ENCODE assay signal across 23 mouse cellular contexts in the genomic region with DNA sequence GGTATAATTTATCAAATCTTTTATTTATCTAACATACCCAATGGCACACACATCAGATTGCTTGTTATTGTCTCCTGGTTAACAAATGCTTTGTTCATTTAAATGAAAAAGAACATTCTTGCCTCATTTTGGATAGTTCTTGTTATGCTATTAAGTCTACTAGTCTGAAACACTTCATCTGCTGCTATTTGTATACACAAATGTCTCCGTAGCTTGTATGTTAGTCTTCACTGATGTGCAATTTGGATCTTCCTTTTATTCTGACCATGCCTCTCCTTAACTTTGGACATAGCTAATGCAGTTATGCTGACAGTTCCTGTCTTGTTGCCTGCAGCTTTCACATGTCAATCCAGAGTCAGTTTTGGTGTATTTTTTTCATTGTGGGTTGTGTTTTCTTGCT.
A peak's percentile ranks its signal among the peaks of the same experiment; 100 is the strongest.
DNase-seq lines count a peak whose midpoint lies in the region; ATAC-seq lines count a peak whose summit lies in the region.
"Had no signal": no experiment of that assay in that cellular context is flagged by ENCODE, and none has a peak within 500 bp of the region (broad histone marks: within the 10 kb centered on the region; RNA-seq: fewer than 3 reads in every experiment).

No protein-coding gene starts in this region.

- H3K9me3 ChIP-seq in intestine, embryonic 15.5 days: no peaks in the 10 kb centered on the region
- H3K9me3 ChIP-seq in intestine, embryonic 16.5 days (ENCODE audit: control insufficient read depth, low read length): no peaks in the 10 kb centered on the region
- H3K9me3 ChIP-seq in lung, embryonic 16.5 days (ENCODE audit: control insufficient read depth, low read length): no peaks in the 10 kb centered on the region
- H3K9me3 ChIP-seq: embryonic facial prominence, embryonic 10.5 days; embryonic facial prominence, embryonic 12.5 days; forebrain, embryonic 13.5 days; forebrain, embryonic 15.5 days; G1E had no signal

- H3K4me3 ChIP-seq in intestine, embryonic 15.5 days (replicated peaks): no peak overlapping the region
- H3K4me3 ChIP-seq in intestine, embryonic 16.5 days (ENCODE audit: low read length): no peak overlapping the region
- no peak overlapping the region for H3K4me3 ChIP-seq in lung, embryonic 16.5 days (ENCODE audit: low read length)
- H3K4me3 ChIP-seq: embryonic facial prominence, embryonic 10.5 days; embryonic facial prominence, embryonic 12.5 days; forebrain, embryonic 13.5 days; forebrain, embryonic 15.5 days had no signal

- no peak overlapping the region for H3K4me2 ChIP-seq in intestine, embryonic 15.5 days (replicated peaks)
- no peak overlapping the region for H3K4me2 ChIP-seq in intestine, embryonic 16.5 days (ENCODE audit: low read depth, low read length)
- no peak overlapping the region for H3K4me2 ChIP-seq in lung, embryonic 16.5 days (ENCODE audit: low read depth, low read length)
- H3K4me2 ChIP-seq: embryonic facial prominence, embryonic 12.5 days; forebrain, embryonic 13.5 days; forebrain, embryonic 15.5 days had no signal

- no peak for DNase-seq in lung, postnatal 4 days
- peak; percentile 28 for DNase-seq in induced T-regulatory cell, adult 2 months (ENCODE audit: low read depth)
- DNase-seq: adrenal gland, adult 8-10 months; adrenal gland, postnatal 14 days; adrenal gland, postnatal 36 days; B cell, adult 2 months; cerebellum, adult 11-12 months; cerebellum, adult 2 months; cerebellum, adult 9-10 months; cerebellum, postnatal 10 days; cerebellum, postnatal 25 days had no signal

- 44% methylated on average over 1 of the region's 1 CpGs for WGBS in intestine, embryonic 15.5 days
- WGBS in intestine, embryonic 16.5 days: 54% methylated on average over 1 of the region's 1 CpGs
- WGBS in lung, embryonic 16.5 days: 55% methylated on average over 1 of the region's 1 CpGs

- H3K27ac ChIP-seq in intestine, embryonic 15.5 days: 0 out of 2 replicates have a peak overlapping the region, but pooled peaks have one; percentile 3
- H3K27ac ChIP-seq in intestine, embryonic 16.5 days (ENCODE audit: low read length): no peak overlapping the region
- no peak overlapping the region for H3K27ac ChIP-seq in lung, embryonic 16.5 days (ENCODE audit: low read length)
- H3K27ac ChIP-seq: embryonic facial prominence, embryonic 10.5 days; embryonic facial prominence, embryonic 12.5 days; forebrain, embryonic 13.5 days; forebrain, embryonic 15.5 days had no signal

- ATAC-seq in intestine, embryonic 15.5 days: no peak
- no peak for ATAC-seq in intestine, embryonic 16.5 days
- ATAC-seq in lung, embryonic 16.5 days (ENCODE audit: low read depth): peak; percentile 45; the same call in 1 of the 2 replicates
- ATAC-seq: activated CD4-positive, CD25-positive, alpha-beta regulatory T cell, adult 4 months; CD4-positive, CD25-positive, alpha-beta regulatory T cell, adult 4 months; forebrain, embryonic 13.5 days; forebrain, embryonic 15.5 days; Patski had no signal

- H3K4me1 ChIP-seq in intestine, embryonic 15.5 days (replicated peaks): peaks cover 12% of the 10 kb centered on the region
- 0 out of 2 replicates have a peak, but pooled peaks cover 11% of the 10 kb centered on the region for H3K4me1 ChIP-seq in intestine, embryonic 16.5 days (ENCODE audit: control insufficient read depth, insufficient read depth, low read length)
- peaks cover 17% of the 10 kb centered on the region for H3K4me1 ChIP-seq in lung, embryonic 16.5 days (replicated peaks; ENCODE audit: control insufficient read depth, insufficient read depth, low read length)
- H3K4me1 ChIP-seq: forebrain, embryonic 13.5 days had no signal

- H3K36me3 ChIP-seq in intestine, embryonic 15.5 days: no peaks in the 10 kb centered on the region
- H3K36me3 ChIP-seq in intestine, embryonic 16.5 days (ENCODE audit: control insufficient read depth, insufficient read depth, low read length): no peaks in the 10 kb centered on the region
- H3K36me3 ChIP-seq in lung, embryonic 16.5 days (ENCODE audit: control insufficient read depth, insufficient read depth, low read length): no peaks in the 10 kb centered on the region
- H3K36me3 ChIP-seq: embryonic facial prominence, embryonic 10.5 days; embryonic facial prominence, embryonic 12.5 days; forebrain, embryonic 15.5 days; G1E had no signal

- no peaks in the 10 kb centered on the region for H3K27me3 ChIP-seq in intestine, embryonic 15.5 days (replicated peaks)
- H3K27me3 ChIP-seq in intestine, embryonic 16.5 days (replicated peaks; ENCODE audit: control insufficient read depth, insufficient read depth, low read length): no peaks in the 10 kb centered on the region
- H3K27me3 ChIP-seq in lung, embryonic 16.5 days (ENCODE audit: control insufficient read depth, insufficient read depth, low read depth, low read length): no peaks in the 10 kb centered on the region
- H3K27me3 ChIP-seq: CH12.LX; embryonic facial prominence, embryonic 12.5 days; forebrain, embryonic 13.5 days; forebrain, embryonic 15.5 days; Patski had no signal

- no peak overlapping the region for H3K9ac ChIP-seq in intestine, embryonic 15.5 days
- H3K9ac ChIP-seq in intestine, embryonic 16.5 days (ENCODE audit: low read depth, low read length): no peak overlapping the region
- no peak overlapping the region for H3K9ac ChIP-seq in lung, embryonic 16.5 days (ENCODE audit: low read length)
- H3K9ac ChIP-seq: embryonic facial prominence, embryonic 12.5 days; forebrain, embryonic 13.5 days; forebrain, embryonic 15.5 days had no signal
